Mouse (Mus musculus) gonadal fat pad, adult 2 months (tissue): ENCODE results near the gene Gm10491. TPM values are rescaled to one million over a fixed set of nuclear protein-coding genes. Genes with fewer than 3 reads are reported as not detected.
"Not testable (repeated sequence)": the region's sequence is repeated elsewhere in the genome, so short reads cannot be mapped to it uniquely, and the experiment has no call there.

Experiments
- DNase-seq: peaks from one replicate; pipeline ENCODE4 v3.0.0-alpha.2; 2012; ENCODE audit warnings: low read depth
- polyA plus RNA-seq: library from polyadenylated mRNA; depleted of rRNA; stranded (reverse); fragments of >200 nt; gene quantifications from 2 replicates; pipeline ENCODE4 v1.2.3, GENCODE M21; 2012; rRNA removed

Gm10491 gene
- not detected in 2 replicates for polyA plus RNA-seq

GRCm38 (mm10) chrX:7907735-7908134 lies at the start of gene Gm10491:
Gene Gm10491 (minus strand): TSS chrX:7907835.
- no peak for DNase-seq

GRCm38 (mm10) chrX:7950091-7950490 lies 42.5 kb upstream of the Gm10491 start:
- no peak for DNase-seq

- peak; percentile 62 for DNase-seq
Observed at GRCm38 (mm10) chrX:7947900-7948492, 40.4 kb upstream of the Gm10491 start.

GRCm38 (mm10) chrX:7947108-7947899 lies 39.7 kb upstream of the Gm10491 start, which contains the start of gene Hdac6:
Gene Hdac6 (minus strand): TSS chrX:7947889.
- no peak for DNase-seq

- DNase-seq, result no peak
Observed at GRCm38 (mm10) chrX:7945618-7946017, 38.0 kb upstream of the Gm10491 start.

GRCm38 (mm10) chrX:7937667-7938066 lies 30.0 kb upstream of the Gm10491 start:
- no peak for DNase-seq

GRCm38 (mm10) chrX:7936874-7937273 lies 29.2 kb upstream of the Gm10491 start:
- DNase-seq, result no peak

- DNase-seq, result no peak
Observed at GRCm38 (mm10) chrX:7928270-7928790, 20.7 kb upstream of the Gm10491 start, which contains the start of gene Eras. Gene Eras (minus strand): TSS chrX:7928607.

GRCm38 (mm10) chrX:7927116-7927515 lies 19.5 kb upstream of the Gm10491 start:
- no peak for DNase-seq

- no peak for DNase-seq
Observed at GRCm38 (mm10) chrX:7926266-7926665, 18.6 kb upstream of the Gm10491 start.

GRCm38 (mm10) chrX:7922032-7922431 lies 14.4 kb upstream of the Gm10491 start:
- no peak for DNase-seq

GRCm38 (mm10) chrX:7919601-7920383 lies 12.2 kb upstream of the Gm10491 start, which contains the start of gene Pcsk1n:
Gene Pcsk1n (plus strand): TSS chrX:7919822.
- no peak for DNase-seq

GRCm38 (mm10) chrX:7917960-7918359 lies 10.3 kb upstream of the Gm10491 start:
- not testable (repeated sequence) for DNase-seq

GRCm38 (mm10) chrX:7915669-7916068 lies 8.0 kb upstream of the Gm10491 start:
- not testable (repeated sequence) for DNase-seq

- DNase-seq, result no peak
Observed at GRCm38 (mm10) chrX:7910473-7910872, 2.8 kb upstream of the Gm10491 start.

GRCm38 (mm10) chrX:7909242-7909641 lies 1.6 kb upstream of the Gm10491 start, which contains the start of gene Gm10490:
Gene Gm10490 (plus strand): TSS chrX:7909542.
- DNase-seq, result not testable (repeated sequence)

- no peak for DNase-seq
Observed at GRCm38 (mm10) chrX:7904441-7904840, 3.2 kb downstream of the Gm10491 start.

- DNase-seq, result peak; percentile 45
Observed at GRCm38 (mm10) chrX:7898880-7899874, 8.5 kb downstream of the Gm10491 start, which contains the start of the genes Pqbp1 and Timm17b. Gene Pqbp1 (minus strand): TSS chrX:7899269. Gene Timm17b (plus strand): TSS chrX:7899357.

- DNase-seq, result no peak
Observed at GRCm38 (mm10) chrX:7898211-7898610, 9.4 kb downstream of the Gm10491 start.

GRCm38 (mm10) chrX:7883841-7884567 lies 23.6 kb downstream of the Gm10491 start, which contains the start of gene Slc35a2:
Gene Slc35a2 (plus strand): TSS chrX:7884028.
- peak; percentile 65 for DNase-seq
